Mouse (Mus musculus) bone marrow macrophage, adult 2 months (primary cell): ENCODE data around the gene H2al2a.

ENCODE experiments used
- CTCF ChIP-seq: IDR thresholded peaks from 2 replicates; pipeline ENCODE4 v1.5.1; 2012; ENCODE audit warnings: low read depth, mild to moderate bottlenecking, low read length, moderate library complexity
- POLR2A ChIP-seq: IDR thresholded peaks from 2 replicates; pipeline ENCODE4 v1.6.1; 2012; ENCODE audit warnings: mild to moderate bottlenecking, low read depth, low read length, borderline replicate concordance

DNA sequence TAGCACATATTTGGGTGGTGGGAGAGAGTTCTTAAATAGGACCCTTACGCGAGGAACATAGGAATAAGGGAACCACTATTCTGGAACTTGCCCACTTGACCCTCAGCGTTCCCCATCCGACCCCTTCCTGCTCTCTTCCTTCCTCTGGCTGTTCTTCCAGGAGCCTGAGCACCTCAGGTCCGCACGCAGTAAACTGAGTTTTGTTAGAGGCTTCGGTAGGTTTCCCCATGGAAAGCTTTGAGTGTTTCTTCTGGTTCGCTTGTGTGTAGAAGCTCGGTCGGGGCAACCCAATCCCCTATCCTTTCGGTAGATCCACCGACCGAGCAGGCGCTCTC, 29.0 kb upstream of the H2al2a start:
- no peak for TF ChIP-seq POLR2A
- TF ChIP-seq CTCF: no peak
